Mouse (Mus musculus): ENCODE results near the gene Cblc. TPM values are rescaled to one million over a fixed set of nuclear protein-coding genes. Genes with fewer than 3 reads are reported as not detected.
"Not testable (repeated sequence)": the region's sequence is repeated elsewhere in the genome, so short reads cannot be mapped to it uniquely, and the experiment has no call there.

Gene Cblc
- total RNA-seq, 2 experiments from 2014 or later = 0.50 TPM; not detected in 1

DNA sequence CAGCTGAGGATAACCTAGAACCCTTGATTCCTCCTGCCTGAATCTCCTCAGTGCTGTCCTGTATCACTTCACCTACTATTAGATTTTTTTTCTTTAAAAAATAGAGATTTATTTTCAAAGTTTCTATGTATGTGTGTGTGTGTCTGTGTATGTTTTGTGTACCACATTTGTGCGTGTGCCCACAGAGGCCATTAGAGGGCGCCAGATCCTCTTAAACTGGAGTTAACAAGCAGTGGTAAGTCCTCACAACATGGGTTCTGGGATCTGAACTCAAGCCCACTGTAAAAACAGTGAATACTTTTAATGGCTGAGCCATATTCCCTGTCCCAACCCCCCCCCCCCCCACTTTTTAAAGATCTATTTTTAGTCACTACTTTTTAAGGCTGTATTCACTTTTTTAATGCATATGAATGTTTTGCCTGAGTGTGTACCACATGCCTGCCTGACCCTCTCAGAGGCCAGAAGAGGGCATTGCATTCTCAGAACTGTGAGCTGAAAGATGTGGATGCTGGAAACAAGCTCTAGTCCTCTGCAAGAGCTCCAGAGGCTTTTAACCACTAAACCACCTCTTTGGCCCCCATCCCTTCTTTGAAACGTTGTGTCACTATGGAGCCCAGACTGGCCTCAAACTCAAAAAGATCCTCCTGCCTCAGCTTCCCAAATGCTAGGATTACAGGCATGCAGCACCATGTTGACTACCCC, 23.9 kb upstream of the Cblc start:
- DNase-seq = no peak
- intact Hi-C loops (cut with DNase I) = no loop called here

DNA sequence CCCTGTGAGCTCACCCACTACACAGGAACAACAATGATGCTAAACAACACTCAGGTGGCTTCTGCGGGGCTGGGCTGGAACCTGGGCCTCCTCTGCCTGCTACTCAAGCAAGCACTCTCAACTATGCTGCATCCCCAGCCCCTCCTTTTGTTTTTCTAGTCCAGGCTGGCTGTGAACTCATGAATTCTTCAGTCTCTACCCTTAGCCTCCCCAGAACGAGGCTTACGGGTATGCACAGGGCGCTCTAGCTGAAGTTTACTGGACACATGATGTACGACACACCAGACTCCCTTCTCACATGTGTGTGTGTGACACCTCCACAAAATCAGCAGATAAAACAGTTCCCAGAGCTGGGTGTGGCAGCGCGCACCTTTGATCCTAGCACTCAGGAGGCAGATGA, 22.3 kb upstream of the Cblc start:
- no peak for DNase-seq
- intact Hi-C loops (cut with DNase I) = no loop called here

DNA sequence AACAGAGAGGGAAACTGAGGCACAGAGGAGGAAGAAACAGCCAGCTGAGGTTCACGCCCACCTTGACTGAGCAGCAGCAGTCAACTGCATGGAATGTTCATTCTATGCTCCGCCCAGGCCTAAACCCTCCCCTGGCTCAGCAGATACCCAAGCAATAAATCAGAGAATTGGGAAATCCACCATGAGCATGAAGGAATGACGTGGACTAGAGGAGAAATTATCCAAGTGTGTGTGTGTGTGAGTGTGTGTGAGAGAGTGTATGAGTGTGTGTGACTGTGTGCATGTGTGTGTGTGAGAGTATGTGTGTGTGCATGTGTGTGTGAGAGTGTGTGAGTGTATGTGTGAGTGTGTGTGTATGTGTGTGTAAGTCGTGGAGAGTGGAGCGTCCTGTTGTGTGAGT, 21.8 kb upstream of the Cblc start:
- intact Hi-C loops (cut with DNase I) = no loop called here
- DNase-seq = no peak

DNA sequence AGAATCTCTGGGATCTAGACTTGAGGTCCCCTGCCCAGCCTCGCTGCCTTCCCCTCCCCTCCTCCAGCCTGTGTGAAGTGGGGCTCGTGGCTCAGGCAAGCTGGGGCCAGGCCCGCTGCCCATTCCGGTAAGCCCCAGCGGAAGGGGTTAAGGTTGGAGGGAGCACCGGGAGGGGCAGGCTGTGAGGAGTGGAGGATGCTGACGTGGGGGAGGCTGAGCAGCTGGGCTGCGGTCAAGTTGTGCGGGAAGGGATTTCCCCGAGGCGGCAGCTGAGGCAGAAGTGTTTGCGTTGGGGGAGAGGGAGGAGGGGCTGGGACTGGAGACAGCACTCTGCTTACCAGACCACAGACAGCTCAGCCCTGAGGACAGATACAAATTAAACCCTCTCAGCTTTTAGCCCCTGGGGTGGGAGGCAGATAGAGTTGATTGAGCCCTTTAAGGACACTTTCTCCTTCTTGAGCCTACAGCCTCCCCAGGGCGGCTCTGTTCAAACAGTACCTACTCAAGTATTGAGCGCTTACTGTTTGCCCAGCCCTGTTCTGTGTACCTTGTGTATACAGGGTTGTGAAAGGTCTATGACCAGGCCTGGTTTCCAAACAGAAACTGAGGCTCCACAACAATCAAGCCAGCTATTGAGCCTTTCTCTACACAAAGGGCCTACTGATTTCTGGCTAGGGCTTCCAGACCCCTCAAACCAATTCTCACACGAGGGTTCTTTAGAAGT, 20.9 kb upstream of the Cblc start:
- intact Hi-C loops (cut with DNase I) = no loop called here

DNA sequence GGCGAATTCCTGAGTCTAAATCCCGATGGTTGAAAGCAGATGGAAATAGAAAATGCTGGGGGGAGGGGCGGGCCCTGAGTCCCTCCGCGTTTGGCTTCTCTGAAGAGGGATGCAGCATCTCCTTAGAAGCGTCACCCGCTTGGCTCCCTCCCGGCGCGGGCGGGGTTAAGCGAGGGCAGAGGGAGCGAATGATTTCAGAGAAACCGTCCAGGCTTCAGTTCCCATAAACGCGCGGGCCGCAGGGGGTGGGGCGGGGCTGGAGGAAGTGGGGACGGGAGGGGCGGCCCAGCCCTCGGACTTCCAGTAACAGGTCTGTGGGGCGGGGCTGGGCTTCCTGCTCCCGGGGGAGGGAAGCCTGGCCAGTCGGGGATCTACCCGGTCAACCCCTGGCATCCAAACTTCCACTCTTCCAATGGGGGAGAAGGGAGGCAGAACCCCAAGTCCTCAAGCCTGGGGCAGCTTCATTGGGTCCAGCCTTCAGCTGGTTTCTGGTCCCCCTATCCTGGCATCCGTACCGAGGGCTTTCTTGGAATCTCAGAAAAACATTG, 19.7 kb upstream of the Cblc start:
- DNase-seq = peak; percentile 91 to 92
- intact Hi-C loops (cut with DNase I) = no loop called here

More for the DNA sequence above, 20.9 kb upstream of the Cblc start:
- DNase-seq = peak; percentile 72 to 77

DNA sequence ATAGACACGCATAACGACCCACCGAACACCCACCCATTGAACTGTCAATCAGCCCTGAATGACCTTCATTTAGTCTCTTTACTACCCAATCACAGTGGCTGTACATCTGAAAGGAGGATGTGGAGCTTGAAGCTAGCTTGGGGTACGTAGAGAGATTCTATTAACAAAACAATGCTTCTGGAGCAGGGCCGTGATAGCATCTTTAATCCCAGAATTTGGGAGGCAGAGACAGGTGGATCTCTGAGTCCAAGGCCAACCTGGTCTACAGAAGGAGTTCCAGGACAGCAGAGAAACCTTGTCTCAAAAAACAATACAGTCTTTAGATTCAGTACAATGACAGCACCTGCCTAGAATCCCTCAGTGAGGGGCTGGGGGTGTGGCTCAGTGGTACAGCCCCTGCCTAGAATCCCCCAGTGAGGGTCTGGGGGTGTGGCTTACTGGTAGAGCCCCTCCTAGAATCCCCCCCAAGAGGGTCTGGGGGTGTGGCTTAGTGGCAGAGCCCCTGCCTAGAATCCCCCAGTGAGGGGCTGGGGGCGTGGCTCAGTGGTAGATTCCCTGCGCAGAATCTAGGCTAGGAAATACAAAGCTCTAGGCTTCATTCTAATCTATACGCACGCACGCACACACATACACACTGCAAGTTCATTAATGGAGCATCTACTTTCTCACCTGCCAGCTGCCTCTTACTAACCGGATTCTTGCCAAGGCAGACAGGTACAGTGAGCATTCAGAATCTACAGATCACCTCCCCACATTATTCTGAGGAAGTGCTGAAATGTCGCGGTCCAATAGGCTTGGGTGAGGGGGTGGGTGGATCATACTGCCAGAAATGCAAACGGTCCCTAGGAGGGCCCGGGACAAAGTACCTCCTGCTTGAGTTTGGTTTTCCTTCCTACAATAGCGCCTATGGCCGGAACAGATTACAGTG, 19.0 kb upstream of the Cblc start:
- intact Hi-C loops (cut with DNase I) = no loop called here
- DNase-seq = no peak

DNA sequence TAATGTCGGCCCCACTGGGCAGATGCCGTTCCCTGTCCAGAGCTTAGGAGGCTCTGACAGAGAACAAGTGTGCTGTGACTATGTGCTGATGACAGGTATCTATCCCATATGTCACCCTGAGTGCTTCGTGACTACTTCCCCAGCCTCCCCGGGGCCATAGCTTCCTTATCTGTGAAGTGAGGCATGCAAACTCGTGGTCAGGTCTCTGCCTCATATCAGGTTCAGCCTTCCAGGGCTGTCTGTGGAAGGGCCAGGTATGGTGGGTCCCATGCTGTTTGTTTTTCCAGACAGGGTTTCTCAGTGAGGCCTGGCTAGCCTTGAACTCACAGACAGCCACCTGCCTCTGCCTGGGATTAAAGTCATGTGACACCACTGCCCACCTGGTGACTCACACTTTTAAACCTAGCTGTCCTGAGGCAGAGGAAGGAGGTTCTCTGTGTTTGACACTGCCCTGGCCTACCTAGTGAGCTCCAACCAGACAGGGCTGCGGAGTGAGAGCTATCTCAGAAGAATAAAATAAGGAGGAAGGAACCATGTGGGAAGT, 17.0 kb upstream of the Cblc start:
- no peak for DNase-seq
- intact Hi-C loops (cut with DNase I) = loop anchor here (1.0 kb wide), 1 partner anchor 9 kb away; no protein-coding TSS in a partner anchor

DNA sequence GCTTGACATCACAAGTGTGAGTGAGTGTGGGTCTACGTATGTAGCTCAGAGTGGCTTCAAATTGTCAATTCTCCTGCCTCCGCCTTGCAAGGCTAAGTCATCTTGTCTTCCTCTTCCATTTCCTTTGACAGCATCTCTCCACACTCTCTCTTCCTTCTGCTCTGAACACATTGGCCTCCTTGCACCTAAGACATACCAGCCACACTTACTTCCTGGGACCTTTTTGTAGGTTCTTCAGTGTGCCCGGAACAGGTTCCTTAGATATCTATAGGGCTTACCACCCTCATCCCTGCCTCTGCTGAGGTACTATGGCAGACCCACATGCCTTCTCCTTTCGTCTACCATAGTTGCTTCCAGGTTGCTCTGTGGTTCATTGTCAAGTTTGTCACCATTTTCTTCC, 16.6 kb upstream of the Cblc start:
- DNase-seq = no peak
- intact Hi-C loops (cut with DNase I) = no loop called here

DNA sequence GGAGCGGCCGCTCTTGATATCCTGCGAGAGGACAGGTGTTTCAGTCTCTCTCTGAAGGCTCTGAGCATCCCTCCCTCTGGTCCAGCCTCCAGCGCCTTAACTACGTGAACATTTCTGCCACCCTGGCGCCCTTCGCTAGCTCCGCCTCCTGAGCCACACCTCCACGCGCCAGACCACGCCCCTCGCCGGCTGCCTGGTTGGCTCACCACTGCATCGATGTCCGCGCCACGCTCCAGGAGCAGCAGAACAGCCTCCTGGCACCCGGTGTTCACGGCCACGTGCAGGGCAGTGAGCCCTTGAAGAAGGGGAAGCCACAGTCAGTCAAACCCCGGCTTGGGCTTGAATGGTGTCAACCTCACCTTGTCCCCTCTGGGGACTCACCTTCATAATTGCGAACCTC, 14.5 kb upstream of the Cblc start:
- DNase-seq = peak; percentile 59 to 69
- intact Hi-C loops (cut with DNase I) = no loop called here

DNA sequence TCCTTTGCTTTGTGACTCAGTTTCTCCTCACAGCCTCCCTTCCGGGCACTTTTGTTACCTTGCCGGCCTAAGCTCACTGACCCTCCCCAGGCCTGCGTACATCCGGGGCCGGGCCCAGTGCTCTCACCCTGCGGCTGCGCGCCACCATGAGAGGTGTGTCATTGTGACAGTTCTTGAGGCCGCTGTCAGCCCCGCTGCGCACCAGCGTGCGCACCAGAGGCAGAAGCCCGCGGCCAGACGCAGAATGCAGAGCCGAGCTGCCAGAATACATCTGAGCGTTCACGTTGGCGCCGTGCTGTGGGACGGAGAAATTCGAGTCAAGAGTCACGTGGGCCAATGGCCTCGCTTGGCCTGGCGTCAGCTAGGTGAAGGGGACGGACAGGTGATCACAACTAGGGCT, 12.8 kb upstream of the Cblc start:
- DNase-seq = peak; percentile 46 to 48
- intact Hi-C loops (cut with DNase I) = no loop called here

DNA sequence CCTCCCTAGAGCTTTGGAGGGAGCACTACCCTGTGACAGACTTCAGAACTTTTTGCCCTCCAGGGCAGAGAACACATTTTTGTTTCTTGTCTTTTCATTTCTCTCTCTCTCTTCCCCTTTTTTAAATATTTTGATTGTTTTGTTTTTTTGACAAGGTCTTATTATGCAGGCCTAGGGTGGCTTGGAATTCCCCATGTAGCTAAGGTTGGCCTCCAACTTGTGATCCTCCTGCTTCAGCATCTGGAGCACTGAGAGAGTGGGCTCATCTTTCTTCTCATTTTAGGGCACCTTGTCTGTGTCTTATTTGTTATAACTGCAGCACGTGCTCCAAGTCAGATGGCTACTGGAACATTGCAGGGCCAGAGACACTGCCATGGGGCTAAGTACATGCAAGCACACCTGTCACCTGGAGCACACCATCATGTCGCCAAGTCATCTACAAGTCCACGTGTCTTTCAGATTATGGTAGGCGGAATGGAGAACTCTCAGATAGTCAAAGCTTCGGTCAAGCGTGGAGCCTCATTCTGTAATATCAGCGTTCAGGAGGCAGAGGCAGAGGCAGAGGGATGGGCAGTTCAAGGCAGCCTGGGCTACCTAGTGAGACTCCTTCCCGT, 9.9 kb upstream of the Cblc start:
- no peak for DNase-seq
- intact Hi-C loops (cut with DNase I) = no loop called here

DNA sequence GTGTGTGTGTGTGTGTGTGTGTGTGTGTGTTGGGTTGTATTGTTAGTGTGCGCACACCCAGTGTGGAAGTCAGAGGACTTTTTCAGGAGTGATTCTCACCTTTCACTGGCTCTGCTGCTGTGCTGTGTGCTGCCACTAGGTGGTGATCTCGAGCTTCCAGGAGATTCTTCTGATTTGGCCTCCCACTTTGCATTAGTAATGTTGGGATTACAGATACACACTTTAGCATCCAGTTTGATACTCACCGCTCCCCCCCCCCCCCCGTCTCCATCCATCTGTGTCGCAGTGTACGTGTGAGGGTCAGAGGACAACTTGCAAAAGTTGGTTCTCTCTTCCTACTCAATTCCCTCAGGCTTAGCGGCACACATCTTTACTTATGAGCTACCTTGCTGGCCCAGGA, 6.4 kb upstream of the Cblc start:
- intact Hi-C loops (cut with DNase I) = loop anchor here (1.0 kb wide), 2 partner anchors 40 to 69 kb away; no protein-coding TSS in a partner anchor
- peak; percentile 82 to 92 for DNase-seq

DNA sequence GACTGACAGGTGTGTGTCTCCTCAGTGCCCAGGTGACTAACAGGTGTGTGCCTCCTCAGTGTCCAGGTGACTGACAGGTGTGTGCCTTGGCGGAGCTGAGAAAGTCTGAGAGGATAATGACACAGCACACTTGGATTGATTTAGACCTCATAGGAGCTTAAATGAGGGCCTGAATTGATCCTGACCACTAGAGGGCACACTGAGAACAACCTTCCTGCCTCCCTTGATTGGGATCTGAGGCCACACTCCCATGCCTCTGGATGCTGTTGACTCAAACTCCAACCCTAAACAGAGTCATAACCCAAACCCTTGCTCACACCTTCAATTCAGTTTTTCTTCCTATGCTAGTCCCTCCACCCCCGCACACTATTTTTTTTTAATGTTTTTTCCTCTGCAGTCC, 4.2 kb upstream of the Cblc start:
- DNase-seq = peak; percentile 72 to 81
- intact Hi-C loops (cut with DNase I) = no loop called here

DNA sequence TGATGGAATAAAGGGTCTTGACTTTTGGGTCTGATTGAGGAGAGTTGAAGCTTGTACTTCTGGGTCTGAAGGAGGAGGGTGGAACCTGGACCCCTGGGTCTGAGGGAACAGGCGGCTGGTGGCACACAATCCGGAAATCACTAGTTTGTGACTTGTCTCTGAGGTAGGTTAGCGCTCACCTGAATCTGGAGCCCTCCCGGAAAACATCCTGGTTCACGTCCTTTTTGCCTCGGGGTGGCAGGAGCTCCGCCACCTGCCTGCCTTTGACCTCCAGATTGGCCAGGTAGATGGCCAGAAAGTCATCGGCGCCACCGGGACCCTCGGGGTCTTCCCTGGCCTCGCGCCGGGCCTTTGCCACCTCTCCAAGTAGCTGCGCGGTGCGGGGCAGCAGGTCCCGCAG, 355 bp downstream of the Cblc start:
- intact Hi-C loops (cut with DNase I) = loop anchor here (10.0 kb wide), 1 partner anchor 159 kb away; the partner anchor contains the start of gene Igsf23
- no peak for DNase-seq

DNA sequence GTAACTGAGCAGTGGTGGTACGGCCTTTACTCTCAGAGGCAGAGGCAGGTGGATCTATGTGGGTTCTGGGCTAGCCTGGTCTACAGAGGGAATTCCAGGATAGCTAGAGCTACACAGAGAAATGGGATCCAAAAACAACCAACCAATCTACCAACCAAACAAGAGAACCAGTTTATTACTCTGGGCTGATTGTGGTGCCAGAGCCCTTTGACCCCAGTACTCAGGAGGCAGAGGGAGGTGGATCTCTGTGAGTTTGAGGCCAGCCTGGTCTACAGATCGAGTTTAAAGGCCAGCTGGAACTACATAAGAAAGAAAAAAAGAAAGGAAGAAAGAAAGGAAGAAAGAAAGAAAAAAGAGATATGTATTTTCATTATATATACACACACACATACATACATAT, 1.4 kb downstream of the Cblc start:
- DNase-seq = no peak
- intact Hi-C loops (cut with DNase I) = loop anchor here (10.0 kb wide), 1 partner anchor 160 kb away; the partner anchor contains the start of gene Igsf23

DNA sequence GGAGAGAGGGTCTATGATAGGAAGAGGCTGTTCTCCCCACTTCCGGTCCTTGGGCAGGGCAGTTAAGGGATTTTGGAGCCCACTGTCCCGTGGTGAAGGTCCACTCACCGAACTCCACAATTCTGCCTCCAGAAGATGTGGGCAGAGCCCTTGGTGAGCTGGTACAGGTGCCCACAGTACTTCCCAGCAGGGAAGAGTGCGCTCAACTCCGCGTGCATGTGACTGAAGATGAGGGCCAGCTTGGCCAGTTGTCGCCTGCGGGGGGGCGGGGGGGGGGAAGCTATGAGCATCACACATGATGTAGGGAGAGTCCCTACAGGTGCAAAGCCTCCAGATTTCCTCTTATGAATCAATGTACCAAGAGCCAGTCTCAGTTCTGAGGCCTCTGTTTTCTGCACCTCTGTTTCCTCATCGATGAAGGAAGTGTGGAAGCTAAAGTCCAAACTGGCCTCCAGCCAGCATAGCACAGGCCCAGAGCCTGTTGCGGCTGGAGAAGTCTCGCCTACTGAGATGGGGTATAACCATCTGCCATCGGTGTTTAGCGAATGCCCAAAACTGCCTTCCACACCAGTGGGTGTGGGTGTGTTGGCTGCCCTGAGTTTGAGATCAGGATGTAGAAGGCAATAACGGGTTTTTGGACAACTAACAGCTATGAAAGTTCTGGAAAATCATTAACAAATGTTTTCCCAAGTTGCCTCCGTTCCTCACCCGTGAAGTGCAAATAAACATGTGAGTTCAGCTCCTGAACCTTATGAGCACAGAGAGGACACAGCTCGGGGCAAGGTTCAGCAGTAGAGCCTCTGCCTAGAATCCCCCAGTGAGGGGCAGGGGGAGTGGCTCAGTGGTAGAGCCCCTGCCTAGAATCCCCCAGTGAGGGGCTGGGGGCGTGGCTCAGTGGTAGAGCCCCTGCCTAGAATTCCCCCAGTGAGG, 3.6 kb downstream of the Cblc start:
- DNase-seq = no peak
- intact Hi-C loops (cut with DNase I) = loop anchor here (10.0 kb wide), 1 partner anchor 162 kb away; the partner anchor contains the start of gene Igsf23

DNA sequence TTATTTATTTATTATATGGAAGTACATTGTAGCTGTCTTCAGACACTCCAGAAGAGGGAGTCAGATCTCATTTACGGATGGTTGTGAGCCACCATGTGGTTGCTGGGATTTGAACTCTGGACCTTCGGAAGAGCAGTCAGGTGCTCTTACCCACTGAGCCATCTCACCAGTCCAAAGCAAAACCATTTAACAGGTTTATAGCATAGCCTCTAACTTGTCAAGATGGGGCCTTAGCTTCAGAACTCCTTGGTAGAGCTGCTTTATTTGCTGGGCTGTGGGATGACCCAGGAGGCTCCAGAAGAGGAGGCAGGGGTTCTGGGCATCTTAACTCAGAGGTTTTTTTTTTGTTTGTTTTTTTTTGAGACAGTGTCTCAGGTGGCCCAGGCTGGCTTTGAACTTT, 5.1 kb downstream of the Cblc start:
- DNase-seq = not testable (repeated sequence)
- intact Hi-C loops (cut with DNase I) = loop anchor here (10.0 kb wide), 1 partner anchor 163 kb away; the partner anchor contains the start of gene Igsf23

DNA sequence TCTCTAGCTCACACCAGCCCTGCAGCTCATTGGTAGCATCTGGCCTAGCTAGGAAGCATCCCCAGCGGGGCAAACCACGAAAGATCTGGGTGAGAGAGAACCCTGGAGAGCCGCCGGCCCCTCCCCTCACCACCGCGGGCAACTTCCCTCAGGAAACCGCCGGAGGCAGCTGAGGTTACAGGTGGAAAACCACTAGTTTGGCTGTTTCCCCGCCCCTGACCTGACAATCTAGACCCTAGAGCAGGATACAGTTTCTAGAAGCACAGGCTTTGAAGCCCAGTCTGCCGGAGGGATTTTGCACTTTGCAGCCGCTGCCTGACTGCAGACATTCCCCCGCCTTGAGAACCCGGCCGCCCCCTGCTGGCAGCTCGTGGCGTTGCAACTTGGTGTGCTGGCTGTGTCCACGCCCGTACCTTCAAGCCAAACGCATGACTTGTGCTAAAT, 6.7 kb downstream of the Cblc start:
- DNase-seq = peak; percentile 93 to 98
- intact Hi-C loops (cut with DNase I) = loop anchor here (1.0 to 10.0 kb wide), 3 partner anchors 40 to 165 kb away; partner anchors contain the start of genes Igsf23 and Nectin2
